Mouse (Mus musculus) limb, embryonic 11.5 days (tissue): Measurements from ENCODE around the gene Eml3. TPM values are rescaled to one million over a fixed set of nuclear protein-coding genes. Genes with fewer than 3 reads are reported as not detected.

Source experiments
- ATAC-seq: fragments of 200-750 bp; cut with Nextera tagmentation; 2 replicates; pipeline ENCODE4 v1.8.0; 2017; ENCODE audit warnings: low read depth; ENCODE audit not compliant: insufficient number of reproducible peaks, low FRiP score, low TSS enrichment
- DNase-seq: peaks from one replicate; pipeline ENCODE4 v3.0.0-alpha.2; 2015; ENCODE audit warnings: low spot score
- H3K27ac ChIP-seq: fragments of 300-500 bp; sonication (generic); replicated peaks from 2 replicates; pipeline ENCODE4 v1.5.1; 2014; ENCODE audit warnings: low read depth, mild to moderate bottlenecking, low read length
- H3K27me3 ChIP-seq: fragments of 300-500 bp; sonication (generic); 2 replicates; pipeline ENCODE4 v1.6.1; 2014; ENCODE audit warnings: mild to moderate bottlenecking, low read length, mixed read lengths; ENCODE audit not compliant: control insufficient read depth, insufficient read depth
- H3K36me3 ChIP-seq: fragments of 300-500 bp; sonication (generic); 2 replicates; pipeline ENCODE4 v1.6.1; 2014; ENCODE audit warnings: mild to moderate bottlenecking, low read length, moderate library complexity, mixed read lengths; ENCODE audit not compliant: control insufficient read depth, insufficient read depth
- H3K4me1 ChIP-seq: fragments of 300-500 bp; sonication (generic); 2 replicates; pipeline ENCODE4 v1.6.1; 2014; ENCODE audit warnings: low read length, mixed read lengths; ENCODE audit not compliant: control insufficient read depth, insufficient read depth
- H3K4me2 ChIP-seq: fragments of 300-500 bp; sonication (generic); 2 replicates; pipeline ENCODE4 v1.6.1; 2014; ENCODE audit warnings: low read depth, mild to moderate bottlenecking, moderate library complexity; ENCODE audit not compliant: severe bottlenecking
- H3K4me3 ChIP-seq: fragments of 300-500 bp; sonication (generic); 2 replicates; pipeline ENCODE4 v1.5.1; 2014; ENCODE audit warnings: low read depth, low read length
- H3K9ac ChIP-seq: fragments of 300-500 bp; sonication (generic); 2 replicates; pipeline ENCODE4 v1.6.1; 2014; ENCODE audit warnings: mild to moderate bottlenecking, low read length
- H3K9me3 ChIP-seq: fragments of 300-500 bp; sonication (generic); 2 replicates; pipeline ENCODE4 v1.6.1; 2016; ENCODE audit warnings: low read length; ENCODE audit not compliant: control insufficient read depth
- WGBS: fragments of 180-500 bp; shearing (Covaris S2); extraction: QIAGEN DNeasy Blood & Tissue Kit; methylation state at CpG from one replicate; pipeline ENCODE4 v1.1.7; 2014; 5-methylcytosine and 5-hydroxymethylcytosine counted together
- polyA plus RNA-seq: library from polyadenylated mRNA; unstranded; fragments of >200 nt; fragmentation: Nextera tagmentation; extraction: Ambion mirVana; gene quantifications from 2 replicates; pipeline ENCODE4 v1.2.1, GENCODE M21; 2014

Gene Eml3
- polyA plus RNA-seq = 17.9 and 18.0 TPM in 2 replicates

GRCm38 (mm10) chr19:8929224-8930088 lies at the start of gene Eml3, which contains the start of gene Rom1:
Gene Eml3 (plus strand): TSS chr19:8929552.
Gene Rom1 (minus strand): TSS chr19:8929356.
- Histone ChIP-seq H3K4me2 (peak within 1 kb of the TSS; percentile 54), H3K4me1 (peaks cover 9% of the 10 kb centered on the region; the same call in 1 of the 2 replicates), H3K9me3 (no peaks in the 10 kb centered on the region), H3K4me3 (peak within 1 kb of the TSS; percentile 74), H3K9ac (peak within 1 kb of the TSS; percentile 90), H3K27ac (peak within 1 kb of the TSS; percentile 43), H3K27me3 (no peaks in the 10 kb centered on the region), H3K36me3 (peaks cover 13% of the 10 kb centered on the region; the same call in 1 of the 2 replicates)
- DNase-seq (peak; percentile 83), ATAC-seq (peak; percentile 83)
- under 1% methylated on average over 56 of the region's 74 CpGs for WGBS

GRCm38 (mm10) chr19:8880311-8881033 lies 48.9 kb upstream of the Eml3 start, which contains the start of gene Uqcc3:
Gene Uqcc3 (minus strand): TSS chr19:8880923.
- peak within 1 kb of the TSS; percentile 51 for H3K4me3 ChIP-seq
- peak; percentile 86 for DNase-seq

GRCm38 (mm10) chr19:8881034-8881392 lies 48.3 kb upstream of the Eml3 start:
- Histone ChIP-seq H3K27me3 (no peaks in the 10 kb centered on the region), H3K9me3 (no peaks in the 10 kb centered on the region), H3K4me3 (peak overlapping the region; percentile 51), H3K36me3 (no peaks in the 10 kb centered on the region; the same call in 1 of the 2 replicates), H3K9ac (peak overlapping the region; percentile 65), H3K4me1 (no peaks in the 10 kb centered on the region), H3K4me2 (peak overlapping the region; percentile 59), H3K27ac (no peak overlapping the region)
- 20% methylated on average over 3 of the region's 3 CpGs for WGBS
- DNase-seq = no peak
- no peak for ATAC-seq

More at GRCm38 (mm10) chr19:8880311-8881033, 48.9 kb upstream of the Eml3 start, which contains the start of gene Uqcc3:
- ATAC-seq = peak; percentile 94
- no peaks in the 10 kb centered on the region for H3K4me1 ChIP-seq
- H3K36me3 ChIP-seq = no peaks in the 10 kb centered on the region; the same call in 1 of the 2 replicates
- H3K4me2 ChIP-seq = peak within 1 kb of the TSS; percentile 59
- H3K9me3 ChIP-seq = no peaks in the 10 kb centered on the region
- no peaks in the 10 kb centered on the region for H3K27me3 ChIP-seq
- under 1% methylated on average over 42 of the region's 42 CpGs for WGBS
- H3K9ac ChIP-seq = peak within 1 kb of the TSS; percentile 65
- no peak within 1 kb of the TSS; the same call in 1 of the 2 replicates for H3K27ac ChIP-seq

GRCm38 (mm10) chr19:8883616-8884015 lies 45.7 kb upstream of the Eml3 start, which contains the start of the genes Lbhd1 and Gm49403:
Gene Lbhd1 (plus strand): TSS chr19:8883732.
Gene Gm49403 (plus strand): TSS chr19:8883930.
- WGBS = 77% methylated on average over 3 of the region's 3 CpGs
- DNase-seq (no peak), ATAC-seq (no peak)
- H3K27ac ChIP-seq = no peak within 1 kb of the TSS
- no peaks in the 10 kb centered on the region for H3K9me3 ChIP-seq
- no peak within 1 kb of the TSS for H3K9ac ChIP-seq
- no peaks in the 10 kb centered on the region for H3K27me3 ChIP-seq
- H3K4me3 ChIP-seq = no peak within 1 kb of the TSS
- no peaks in the 10 kb centered on the region for H3K36me3 ChIP-seq
- H3K4me2 ChIP-seq = no peak within 1 kb of the TSS
- peaks cover 6% of the 10 kb centered on the region; the same call in 1 of the 2 replicates for H3K4me1 ChIP-seq

- Histone ChIP-seq H3K4me2 (no peak overlapping the region; the same call in none of the 2 replicates), H3K36me3 (peaks cover 6% of the 10 kb centered on the region; the same call in 1 of the 2 replicates), H3K9ac (no peak overlapping the region; the same call in 1 of the 2 replicates), H3K9me3 (no peaks in the 10 kb centered on the region), H3K27me3 (no peaks in the 10 kb centered on the region), H3K4me3 (peak overlapping the region; percentile 73; the same call in 1 of the 2 replicates), H3K27ac (peak overlapping the region; percentile 63), H3K4me1 (peaks cover 6% of the 10 kb centered on the region; the same call in 1 of the 2 replicates)
- DNase-seq = no peak
- ATAC-seq = no peak
- WGBS = 63% methylated on average over 1 of the region's 1 CpGs
Measured at GRCm38 (mm10) chr19:8886916-8887584, 42.3 kb upstream of the Eml3 start.

GRCm38 (mm10) chr19:8887585-8888463 lies 41.5 kb upstream of the Eml3 start:
- DNase-seq (peak; percentile 26), ATAC-seq (no peak)
- peaks cover 6% of the 10 kb centered on the region; the same call in 1 of the 2 replicates for H3K36me3 ChIP-seq
- H3K27me3 ChIP-seq = no peaks in the 10 kb centered on the region
- H3K4me2 ChIP-seq = peak overlapping the region; percentile 77
- peak overlapping the region; percentile 73 for H3K4me3 ChIP-seq
- 16% methylated on average over 19 of the region's 19 CpGs for WGBS
- H3K27ac ChIP-seq = peak overlapping the region; percentile 63
- H3K9ac ChIP-seq = peak overlapping the region; percentile 80
- H3K4me1 ChIP-seq = peaks cover 6% of the 10 kb centered on the region; the same call in 1 of the 2 replicates
- no peaks in the 10 kb centered on the region for H3K9me3 ChIP-seq
